Mouse (Mus musculus) testis, postnatal 10 days (tissue): Measurements from ENCODE around the gene Olfr1493-ps1.

Source experiments
- DNase-seq: peaks from one replicate; pipeline ENCODE4 v3.0.0; 2021; ENCODE audit warnings: low spot score

Gene Olfr1493-ps1

GRCm38 (mm10) chr19:13722978-13723377, at the start of gene Olfr1493-ps1:
Gene Olfr1493-ps1, plus strand, starts transcription at chr19:13723278.
- DNase-seq, result no peak

GRCm38 (mm10) chr19:13696968-13697367, 26.1 kb upstream of the Olfr1493-ps1 start, which contains the start of gene Olfr1491:
Gene Olfr1491, plus strand, starts transcription at chr19:13697268.
- DNase-seq, result no peak

- no peak for DNase-seq
Measured at GRCm38 (mm10) chr19:13739428-13739827, 16.4 kb downstream of the Olfr1493-ps1 start, which contains the start of gene Olfr1494. Gene Olfr1494, plus strand, starts transcription at chr19:13739728.

GRCm38 (mm10) chr19:13749366-13749765, 26.3 kb downstream of the Olfr1493-ps1 start:
- no peak for DNase-seq

GRCm38 (mm10) chr19:13764306-13764705, 41.2 kb downstream of the Olfr1493-ps1 start, which contains the start of gene Olfr1495:
Gene Olfr1495, plus strand, starts transcription at chr19:13764606.
- no peak for DNase-seq

- no peak for DNase-seq
Measured at GRCm38 (mm10) chr19:13768565-13769276, 45.6 kb downstream of the Olfr1493-ps1 start.

- DNase-seq, result no peak
Measured at GRCm38 (mm10) chr19:13777578-13777977, 54.5 kb downstream of the Olfr1493-ps1 start, which contains the start of gene Olfr1496. Gene Olfr1496, plus strand, starts transcription at chr19:13777878.
